Mouse (Mus musculus) hindbrain, embryonic 11.5 days (tissue): ENCODE results near the gene Fbln5. TPM values are rescaled to one million over a fixed set of nuclear protein-coding genes. Genes with fewer than 3 reads are reported as not detected.

Experiments used
- ATAC-seq: fragments of 200-750 bp; cut with Nextera tagmentation; 2 replicates; pipeline ENCODE4 v1.8.0; 2017; ENCODE audit warnings: mild to moderate bottlenecking, moderate TSS enrichment, moderate library complexity; ENCODE audit not compliant: low FRiP score
- DNase-seq: peaks from one replicate; pipeline ENCODE4 v3.0.0-alpha.2; 2015; ENCODE audit warnings: low spot score
- H3K27ac ChIP-seq: fragments of 300-500 bp; sonication (generic); 2 replicates; pipeline ENCODE4 v1.5.1; 2014; ENCODE audit warnings: mild to moderate bottlenecking, low read depth, low read length
- H3K27me3 ChIP-seq: fragments of 300-500 bp; sonication (generic); 2 replicates; pipeline ENCODE4 v1.6.1; 2014; ENCODE audit warnings: mild to moderate bottlenecking, low read length, moderate library complexity, mixed read lengths; ENCODE audit not compliant: control insufficient read depth, insufficient read depth
- H3K36me3 ChIP-seq: fragments of 300-500 bp; sonication (generic); 2 replicates; pipeline ENCODE4 v1.6.1; 2014; ENCODE audit warnings: mild to moderate bottlenecking, low read length, moderate library complexity, mixed read lengths; ENCODE audit not compliant: control insufficient read depth, insufficient read depth
- H3K4me1 ChIP-seq: fragments of 300-500 bp; sonication (generic); replicated peaks from 2 replicates; pipeline ENCODE4 v1.6.1; 2014; ENCODE audit warnings: low read length, mixed read lengths; ENCODE audit not compliant: control insufficient read depth, insufficient read depth
- H3K4me2 ChIP-seq: fragments of 300-500 bp; sonication (generic); replicated peaks from 2 replicates; pipeline ENCODE4 v1.6.1; 2014; ENCODE audit warnings: mild to moderate bottlenecking, low read depth, low read length
- H3K4me3 ChIP-seq: fragments of 300-500 bp; sonication (generic); 2 replicates; pipeline ENCODE4 v1.5.1; 2014; ENCODE audit warnings: low read depth, low read length
- H3K9ac ChIP-seq: fragments of 300-500 bp; sonication (generic); 2 replicates; pipeline ENCODE4 v1.6.1; 2014; ENCODE audit warnings: low read depth, low read length
- H3K9me3 ChIP-seq: fragments of 300-500 bp; sonication (generic); 2 replicates; pipeline ENCODE4 v1.6.1; 2016; ENCODE audit warnings: low read length; ENCODE audit not compliant: control insufficient read depth
- WGBS: fragments of 180-500 bp; shearing (Covaris S2); extraction: QIAGEN DNeasy Blood & Tissue Kit; methylation state at CpG from one replicate; pipeline ENCODE4 v1.1.7; 2014; 5-methylcytosine and 5-hydroxymethylcytosine counted together
- polyA plus RNA-seq: library from polyadenylated mRNA; unstranded; fragments of >200 nt; fragmentation: Nextera tagmentation; extraction: Ambion mirVana; gene quantifications from 2 replicates; pipeline ENCODE4 v1.2.1, GENCODE M21; 2014

The Fbln5 gene
- polyA plus RNA-seq, 1 experiment from 2014 or later, result 15.7 TPM

DNA sequence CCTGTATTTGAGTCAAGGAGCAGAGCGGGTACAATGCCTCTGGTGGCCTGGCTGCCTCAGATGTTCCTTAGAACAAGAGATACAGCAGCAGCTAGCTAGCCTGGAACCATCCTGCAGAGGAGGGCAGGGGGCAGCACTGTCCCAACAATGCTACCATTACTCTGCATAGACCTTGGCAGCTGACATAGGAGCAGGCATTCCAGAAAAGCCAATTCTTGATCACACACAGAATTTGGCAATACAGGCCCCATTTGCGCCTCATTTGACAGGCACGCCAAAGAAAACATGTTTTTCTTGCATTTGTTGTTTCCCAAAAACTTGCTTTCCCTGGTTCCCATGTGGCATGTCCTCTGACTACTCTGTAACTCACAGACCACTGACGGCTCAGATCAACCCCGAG is 56.8 kb downstream of the Fbln5 start:
- H3K9ac ChIP-seq, result no peak overlapping the region
- DNase-seq, result no peak
- no peaks in the 10 kb centered on the region for H3K27me3 ChIP-seq
- WGBS, result 90% methylated on average over 5 of the region's 5 CpGs
- no peaks in the 10 kb centered on the region for H3K36me3 ChIP-seq
- no peaks in the 10 kb centered on the region for H3K9me3 ChIP-seq
- H3K4me3 ChIP-seq, result no peak overlapping the region
- ATAC-seq, result no peak
- H3K4me1 ChIP-seq, result no peaks in the 10 kb centered on the region
- H3K4me2 ChIP-seq, result no peak overlapping the region
- no peak overlapping the region for H3K27ac ChIP-seq

- Histone ChIP-seq H3K27me3 (no peaks in the 10 kb centered on the region), H3K36me3 (no peaks in the 10 kb centered on the region), H3K9me3 (no peaks in the 10 kb centered on the region), H3K9ac (no peak overlapping the region), H3K4me1 (no peaks in the 10 kb centered on the region), H3K27ac (no peak overlapping the region), H3K4me3 (no peak overlapping the region), H3K4me2 (no peak overlapping the region)
- 74% methylated on average over 6 of the region's 6 CpGs for WGBS
- DNase-seq, result no peak
- no peak for ATAC-seq
Observed at GRCm38 (mm10) chr12:101759440-101760045, 59.3 kb downstream of the Fbln5 start.

DNA sequence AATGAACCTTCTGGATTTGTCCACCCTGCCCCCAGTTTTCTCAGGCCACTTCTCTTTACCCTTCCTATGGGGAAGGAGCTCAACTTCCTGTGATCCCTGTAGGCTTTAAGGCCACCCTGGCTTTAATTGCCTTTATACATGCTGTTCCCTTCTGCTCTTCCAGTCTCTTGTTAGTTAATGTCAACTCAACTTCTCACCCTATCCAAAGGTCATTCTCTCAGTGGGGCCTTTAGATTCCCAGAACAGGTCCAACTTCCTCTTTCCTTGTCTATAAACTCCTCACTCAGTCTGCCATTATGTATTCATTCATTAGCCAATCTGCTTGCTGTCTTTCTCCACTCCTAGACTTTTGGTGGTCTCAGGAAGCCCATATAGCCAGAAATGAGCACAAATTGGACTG is 60.2 kb downstream of the Fbln5 start:
- Histone ChIP-seq H3K9me3 (no peaks in the 10 kb centered on the region), H3K27me3 (no peaks in the 10 kb centered on the region), H3K4me1 (no peaks in the 10 kb centered on the region), H3K4me3 (no peak overlapping the region), H3K36me3 (no peaks in the 10 kb centered on the region), H3K27ac (no peak overlapping the region), H3K9ac (no peak overlapping the region), H3K4me2 (no peak overlapping the region)
- DNase-seq (no peak), ATAC-seq (no peak)

- no peaks in the 10 kb centered on the region for H3K36me3 ChIP-seq
- H3K4me1 ChIP-seq, result no peaks in the 10 kb centered on the region
- no peaks in the 10 kb centered on the region for H3K27me3 ChIP-seq
- H3K4me3 ChIP-seq, result no peak overlapping the region
- 49% methylated on average over 2 of the region's 2 CpGs for WGBS
- no peak for DNase-seq
- H3K4me2 ChIP-seq, result no peak overlapping the region
- no peak for ATAC-seq
- H3K9ac ChIP-seq, result no peak overlapping the region
- H3K27ac ChIP-seq, result no peak overlapping the region
- H3K9me3 ChIP-seq, result no peaks in the 10 kb centered on the region
Observed at GRCm38 (mm10) chr12:101742375-101742774, 76.5 kb downstream of the Fbln5 start.

- H3K9me3 ChIP-seq, result no peaks in the 10 kb centered on the region
- no peaks in the 10 kb centered on the region for H3K27me3 ChIP-seq
- H3K9ac ChIP-seq, result no peak overlapping the region
- no peak overlapping the region for H3K27ac ChIP-seq
- no peak for ATAC-seq
- 75% methylated on average over 2 of the region's 2 CpGs for WGBS
- H3K36me3 ChIP-seq, result no peaks in the 10 kb centered on the region
- H3K4me3 ChIP-seq, result no peak overlapping the region
- no peaks in the 10 kb centered on the region for H3K4me1 ChIP-seq
- H3K4me2 ChIP-seq, result no peak overlapping the region
- no peak for DNase-seq
Observed at GRCm38 (mm10) chr12:101740486-101740885, 78.4 kb downstream of the Fbln5 start.

DNA sequence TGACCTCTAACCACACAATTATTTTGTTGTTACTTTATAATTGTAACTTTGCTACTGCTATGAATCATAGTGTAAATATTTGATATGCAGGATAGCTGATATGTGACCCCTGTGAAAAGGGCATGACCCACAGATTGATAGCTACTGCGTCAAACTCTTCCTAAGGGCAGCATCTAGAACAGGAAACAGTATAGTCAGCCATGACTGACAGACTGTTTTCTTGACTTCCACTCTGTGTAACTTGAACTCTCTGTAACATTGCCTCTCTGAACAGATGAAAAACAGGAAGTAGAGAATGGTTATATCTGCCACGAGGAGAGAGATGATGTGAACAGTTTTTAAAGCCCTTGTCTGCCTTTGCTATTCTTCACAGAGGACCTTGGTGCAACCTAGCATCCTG is 78.8 kb downstream of the Fbln5 start:
- Histone ChIP-seq H3K9ac (no peak overlapping the region), H3K4me2 (no peak overlapping the region), H3K9me3 (no peaks in the 10 kb centered on the region), H3K4me1 (no peaks in the 10 kb centered on the region), H3K4me3 (no peak overlapping the region), H3K36me3 (no peaks in the 10 kb centered on the region), H3K27me3 (no peaks in the 10 kb centered on the region), H3K27ac (no peak overlapping the region)
- DNase-seq (no peak), ATAC-seq (no peak)
- 56% methylated on average over 2 of the region's 2 CpGs for WGBS

GRCm38 (mm10) chr12:101718755-101719150 is 100.1 kb downstream of the Fbln5 start:
- H3K4me3 ChIP-seq, result peak overlapping the region; percentile 67
- no peak overlapping the region for H3K9ac ChIP-seq
- no peak overlapping the region for H3K27ac ChIP-seq
- peaks cover 5% of the 10 kb centered on the region for H3K27me3 ChIP-seq
- WGBS, result 0% methylated on average over 9 of the region's 9 CpGs
- H3K4me1 ChIP-seq, result no peaks in the 10 kb centered on the region
- ATAC-seq, result peak; percentile 81
- peak; percentile 49 for DNase-seq
- no peaks in the 10 kb centered on the region for H3K36me3 ChIP-seq
- H3K9me3 ChIP-seq, result no peaks in the 10 kb centered on the region
- peak overlapping the region; percentile 97 for H3K4me2 ChIP-seq

GRCm38 (mm10) chr12:101718054-101718754 is 100.7 kb downstream of the Fbln5 start, which contains the start of gene Tc2n:
Gene Tc2n (minus strand): TSS chr12:101718523.
- H3K27ac ChIP-seq, result no peak within 1 kb of the TSS
- DNase-seq (peak; percentile 79), ATAC-seq (peak; percentile 97)
- peaks cover 5% of the 10 kb centered on the region for H3K27me3 ChIP-seq
- H3K4me1 ChIP-seq, result no peaks in the 10 kb centered on the region
- no peaks in the 10 kb centered on the region for H3K36me3 ChIP-seq
- peak within 1 kb of the TSS; percentile 97 for H3K4me2 ChIP-seq
- peak within 1 kb of the TSS; percentile 67 for H3K4me3 ChIP-seq
- peak within 1 kb of the TSS; percentile 46 for H3K9ac ChIP-seq
- H3K9me3 ChIP-seq, result no peaks in the 10 kb centered on the region
- under 1% methylated on average over 61 of the region's 75 CpGs for WGBS

GRCm38 (mm10) chr12:101699176-101699575 is 119.7 kb downstream of the Fbln5 start:
- Histone ChIP-seq H3K4me1 (no peaks in the 10 kb centered on the region), H3K4me2 (no peak overlapping the region), H3K27ac (no peak overlapping the region), H3K9me3 (no peaks in the 10 kb centered on the region), H3K9ac (no peak overlapping the region), H3K36me3 (no peaks in the 10 kb centered on the region), H3K27me3 (no peaks in the 10 kb centered on the region), H3K4me3 (no peak overlapping the region)
- 83% methylated on average over 3 of the region's 3 CpGs for WGBS
- no peak for DNase-seq
- no peak for ATAC-seq
